Mouse (Mus musculus): ENCODE measurements around the gene Ppp2r5c. TPM values are rescaled to one million over a fixed set of nuclear protein-coding genes. Genes with fewer than 3 reads are reported as not detected.

Ppp2r5c gene
- total and polyA plus RNA-seq, 2 experiments = 12.5 to 29.4 TPM

GRCm38 (mm10) chr12:110436638-110437366, 10.1 kb upstream of the Ppp2r5c start:
- Histone ChIP-seq H3K27me3 (ENCODE audit: control insufficient read depth, insufficient read depth, low read length) (no peaks in the 10 kb centered on the region), H3K9ac (ENCODE audit: low read depth, low read length) (no peak overlapping the region), H3K4me3 (ENCODE audit: insufficient read depth, low read depth, low read length) (no peak overlapping the region), H3K79me2 (ENCODE audit: control insufficient read depth, insufficient read depth, low read length) (no peaks in the 10 kb centered on the region), H3K36me3 (ENCODE audit: control insufficient read depth, insufficient read depth, low read length) (no peaks in the 10 kb centered on the region), H3K27ac (replicated peaks; ENCODE audit: insufficient read depth, low read depth, low read length) (no peak overlapping the region), H3K4me1 (ENCODE audit: control insufficient read depth, insufficient read depth, low read length) (peaks cover 3% of the 10 kb centered on the region; the same call in 1 of the 2 replicates)
- TF ChIP-seq CTCF (IDR thresholded peaks at IDR 0.05; ENCODE audit: low read depth, low read length) (no peak), POLR2A (IDR thresholded peaks at IDR 0.05; ENCODE audit: extremely low read depth, insufficient read depth, low read length) (no peak)
- DNase-seq (ENCODE audit: extremely low read depth, low read depth, low spot score) = no peak
- 60% methylated on average over 9 of the region's 9 CpGs for WGBS

GRCm38 (mm10) chr12:110437367-110437703, 9.6 kb upstream of the Ppp2r5c start:
- TF ChIP-seq CTCF (IDR thresholded peaks at IDR 0.05; ENCODE audit: low read depth, low read length) (peak; percentile 54), POLR2A (IDR thresholded peaks at IDR 0.05; ENCODE audit: extremely low read depth, insufficient read depth, low read length) (no peak)
- WGBS = 74% methylated on average over 7 of the region's 7 CpGs
- Histone ChIP-seq H3K27ac (replicated peaks; ENCODE audit: insufficient read depth, low read depth, low read length) (no peak overlapping the region), H3K4me1 (ENCODE audit: control insufficient read depth, insufficient read depth, low read length) (peaks cover 3% of the 10 kb centered on the region; the same call in 1 of the 2 replicates), H3K27me3 (ENCODE audit: control insufficient read depth, insufficient read depth, low read length) (no peaks in the 10 kb centered on the region), H3K4me3 (ENCODE audit: insufficient read depth, low read depth, low read length) (no peak overlapping the region), H3K79me2 (ENCODE audit: control insufficient read depth, insufficient read depth, low read length) (no peaks in the 10 kb centered on the region), H3K9ac (ENCODE audit: low read depth, low read length) (no peak overlapping the region), H3K36me3 (ENCODE audit: control insufficient read depth, insufficient read depth, low read length) (no peaks in the 10 kb centered on the region)
- no peak for DNase-seq (ENCODE audit: extremely low read depth, low read depth, low spot score)

GRCm38 (mm10) chr12:110438367-110438973, 8.4 kb upstream of the Ppp2r5c start:
- TF ChIP-seq POLR2A (IDR thresholded peaks at IDR 0.05; ENCODE audit: extremely low read depth, insufficient read depth, low read length) (no peak), CTCF (IDR thresholded peaks at IDR 0.05; ENCODE audit: low read depth, low read length) (peak; percentile 24; the same call in 1 of the 2 replicates)
- Histone ChIP-seq H3K4me3 (ENCODE audit: insufficient read depth, low read depth, low read length) (no peak overlapping the region), H3K79me2 (ENCODE audit: control insufficient read depth, insufficient read depth, low read length) (no peaks in the 10 kb centered on the region), H3K27me3 (ENCODE audit: control insufficient read depth, insufficient read depth, low read length) (no peaks in the 10 kb centered on the region), H3K4me1 (ENCODE audit: control insufficient read depth, insufficient read depth, low read length) (peaks cover 3% of the 10 kb centered on the region; the same call in 1 of the 2 replicates), H3K27ac (replicated peaks; ENCODE audit: insufficient read depth, low read depth, low read length) (no peak overlapping the region), H3K9ac (ENCODE audit: low read depth, low read length) (no peak overlapping the region), H3K36me3 (ENCODE audit: control insufficient read depth, insufficient read depth, low read length) (no peaks in the 10 kb centered on the region)
- 68% methylated on average over 5 of the region's 5 CpGs for WGBS
- no peak for DNase-seq (ENCODE audit: extremely low read depth, low read depth, low spot score)

- Histone ChIP-seq H3K27ac (replicated peaks; ENCODE audit: insufficient read depth, low read depth, low read length) (peak overlapping the region; percentile 34; the same call in 1 of the 2 replicates), H3K27me3 (ENCODE audit: control insufficient read depth, insufficient read depth, low read length) (no peaks in the 10 kb centered on the region), H3K4me1 (ENCODE audit: control insufficient read depth, insufficient read depth, low read length) (peaks cover 7% of the 10 kb centered on the region), H3K36me3 (ENCODE audit: control insufficient read depth, insufficient read depth, low read length) (no peaks in the 10 kb centered on the region), H3K79me2 (ENCODE audit: control insufficient read depth, insufficient read depth, low read length) (no peaks in the 10 kb centered on the region), H3K9ac (ENCODE audit: low read depth, low read length) (no peak overlapping the region), H3K4me3 (ENCODE audit: insufficient read depth, low read depth, low read length) (no peak overlapping the region)
- DNase-seq (ENCODE audit: extremely low read depth, low read depth, low spot score) = peak; percentile 73
- TF ChIP-seq POLR2A (IDR thresholded peaks at IDR 0.05; ENCODE audit: extremely low read depth, insufficient read depth, low read length) (no peak), CTCF (IDR thresholded peaks at IDR 0.05; ENCODE audit: low read depth, low read length) (no peak)
- whole genome bisulfite sequencing = 96% methylated on average over 2 of the region's 2 CpGs
These were observed 4.7 kb upstream of the Ppp2r5c start for GRCm38 (mm10) chr12:110442238-110442637.

- peaks cover 4% of the 10 kb centered on the region for H3K4me1 ChIP-seq (ENCODE audit: control insufficient read depth, insufficient read depth, low read length)
- WGBS = 89% methylated on average over 5 of the region's 5 CpGs
- H3K4me3 ChIP-seq (ENCODE audit: insufficient read depth, low read depth, low read length) = no peak overlapping the region
- no peak for DNase-seq (ENCODE audit: extremely low read depth, low read depth, low spot score)
- no peaks in the 10 kb centered on the region for H3K27me3 ChIP-seq (ENCODE audit: control insufficient read depth, insufficient read depth, low read length)
- H3K27ac ChIP-seq (replicated peaks; ENCODE audit: insufficient read depth, low read depth, low read length) = no peak overlapping the region
- H3K79me2 ChIP-seq (ENCODE audit: control insufficient read depth, insufficient read depth, low read length) = no peaks in the 10 kb centered on the region
- H3K36me3 ChIP-seq (ENCODE audit: control insufficient read depth, insufficient read depth, low read length) = no peaks in the 10 kb centered on the region
- TF ChIP-seq POLR2A (IDR thresholded peaks at IDR 0.05; ENCODE audit: extremely low read depth, insufficient read depth, low read length) (no peak), CTCF (IDR thresholded peaks at IDR 0.05; ENCODE audit: low read depth, low read length) (no peak)
- no peak overlapping the region for H3K9ac ChIP-seq (ENCODE audit: low read depth, low read length)
These were observed 2.4 kb upstream of the Ppp2r5c start for GRCm38 (mm10) chr12:110444530-110444929.

GRCm38 (mm10) chr12:110445775-110446174, 1.1 kb upstream of the Ppp2r5c start:
- no peak for TF ChIP-seq CTCF (IDR thresholded peaks at IDR 0.05; ENCODE audit: low read depth, low read length)
- TF ChIP-seq POLR2A (IDR thresholded peaks at IDR 0.05; ENCODE audit: extremely low read depth, insufficient read depth, low read length) = no peak
- WGBS = 47% methylated on average over 7 of the region's 7 CpGs
- DNase-seq (ENCODE audit: extremely low read depth, low read depth, low spot score) = no peak
- Histone ChIP-seq H3K4me3 (ENCODE audit: insufficient read depth, low read depth, low read length) (no peak overlapping the region), H3K27me3 (ENCODE audit: control insufficient read depth, insufficient read depth, low read length) (no peaks in the 10 kb centered on the region), H3K9ac (ENCODE audit: low read depth, low read length) (peak overlapping the region; percentile 82), H3K4me1 (ENCODE audit: control insufficient read depth, insufficient read depth, low read length) (peaks cover 4% of the 10 kb centered on the region), H3K36me3 (ENCODE audit: control insufficient read depth, insufficient read depth, low read length) (no peaks in the 10 kb centered on the region), H3K79me2 (ENCODE audit: control insufficient read depth, insufficient read depth, low read length) (no peaks in the 10 kb centered on the region), H3K27ac (replicated peaks; ENCODE audit: insufficient read depth, low read depth, low read length) (peak overlapping the region; percentile 72; the same call in 1 of the 2 replicates)
